Mouse (Mus musculus) mouse trophoblast stem cell (cell line): ENCODE data around the gene Akp3.

Experiments used
- in situ Hi-C, 2 experiments: fragments of 300-500 bp; cut with MseI, MboI; formaldehyde crosslinking; loops; 2 replicates in 1 of 2; 3 replicates in 1 of 2; pipeline ENCODE4 v1.15.1; 2025

The Akp3 gene

GRCm38 (mm10) chr1:87154501-87155120 lies 29.8 kb downstream of the Akp3 start:
- in situ Hi-C loops, result no loop called here

- in situ Hi-C loops, result no loop called here
Observed at GRCm38 (mm10) chr1:87155531-87156198, 30.9 kb downstream of the Akp3 start.

GRCm38 (mm10) chr1:87156199-87156587 lies 31.4 kb downstream of the Akp3 start, which contains the start of gene Ecel1:
Gene Ecel1 (minus strand): TSS chr1:87156521.
- in situ Hi-C loops, result no loop called here

- in situ Hi-C loops, result no loop called here
Observed at GRCm38 (mm10) chr1:87159396-87159795, 34.6 kb downstream of the Akp3 start.

- in situ Hi-C loops, result no loop called here
Observed at GRCm38 (mm10) chr1:87164164-87164795, 39.5 kb downstream of the Akp3 start.

GRCm38 (mm10) chr1:87164796-87165184 lies 40.0 kb downstream of the Akp3 start:
- in situ Hi-C loops, result no loop called here

- in situ Hi-C loops, result no loop called here
Observed at GRCm38 (mm10) chr1:87170458-87170857, 45.7 kb downstream of the Akp3 start.

- in situ Hi-C loops, result no loop called here
Observed at GRCm38 (mm10) chr1:87171312-87171711, 46.5 kb downstream of the Akp3 start.

- in situ Hi-C loops, result no loop called here
Observed at GRCm38 (mm10) chr1:87172316-87172715, 47.5 kb downstream of the Akp3 start.

GRCm38 (mm10) chr1:87174006-87174955 lies 49.5 kb downstream of the Akp3 start:
- in situ Hi-C loops, result no loop called here

GRCm38 (mm10) chr1:87175852-87176292 lies 51.1 kb downstream of the Akp3 start:
- in situ Hi-C loops, result no loop called here
